Mouse (Mus musculus): ENCODE measurements around the gene Ccnq.

The Ccnq gene

GRCm38 (mm10) chr11:78750885-78751842 is at the start of gene Ccnq:
Gene Ccnq (minus strand): TSS chr11:78751729.
- DNase-seq = peak; percentile 60 to 73

GRCm38 (mm10) chr11:78801094-78801493 is 49.6 kb upstream of the Ccnq start:
- no peak for DNase-seq

DNA sequence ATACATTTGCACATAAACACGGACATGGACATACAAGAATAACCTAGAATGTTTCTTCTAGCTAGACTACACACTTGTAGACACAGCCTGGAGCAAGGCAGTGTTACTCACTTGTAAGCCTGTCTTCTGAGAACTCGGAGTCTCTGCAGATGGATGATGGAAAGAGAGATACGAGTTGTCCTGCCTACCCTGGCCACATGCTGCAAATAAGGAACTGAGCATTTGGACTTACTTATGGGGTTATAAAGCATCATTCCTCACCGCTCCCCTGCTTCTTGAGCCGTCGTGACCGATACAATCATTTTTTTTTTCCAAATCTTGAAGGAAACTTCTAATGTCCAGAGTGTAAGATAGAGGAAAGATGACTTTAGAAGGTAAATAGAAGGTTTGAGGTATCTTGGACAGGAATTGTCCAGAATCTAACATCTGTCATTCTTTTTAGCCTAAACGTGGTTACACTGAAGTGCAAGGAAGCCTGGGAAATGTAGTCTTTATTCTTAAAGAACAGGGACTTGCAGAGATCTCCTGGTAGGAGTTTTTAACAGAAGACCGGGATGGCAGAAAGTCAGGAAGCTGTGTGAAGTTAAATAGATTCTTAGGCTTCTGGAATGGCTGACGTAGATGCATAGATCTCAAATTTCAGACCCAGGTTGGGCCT is 44.7 kb upstream of the Ccnq start:
- DNase-seq = no peak

- DNase-seq = no peak
These were observed 41.6 kb upstream of the Ccnq start for GRCm38 (mm10) chr11:78793116-78793515.

DNA sequence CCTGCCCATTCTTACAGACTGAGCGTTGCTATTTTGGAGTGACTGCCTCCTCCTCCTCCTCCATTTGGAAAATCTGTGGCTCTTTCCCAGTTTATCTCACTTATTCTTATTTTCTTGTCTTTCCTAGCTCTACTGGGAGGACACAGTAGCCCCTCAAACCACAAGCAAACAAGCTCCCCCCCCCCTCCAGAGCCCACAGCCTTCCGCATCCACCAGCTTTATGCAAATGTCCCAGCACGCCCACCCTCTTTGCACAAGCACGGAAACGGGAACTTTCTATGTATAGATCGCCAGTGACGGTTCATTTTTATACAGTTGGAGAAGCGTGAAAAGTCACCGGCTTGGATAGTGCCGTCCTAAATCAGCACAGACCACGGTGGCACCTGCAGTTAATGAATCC is 40.9 kb upstream of the Ccnq start:
- DNase-seq = no peak

GRCm38 (mm10) chr11:78792055-78792454 is 40.5 kb upstream of the Ccnq start:
- no peak for DNase-seq

- DNase-seq = peak; percentile 85 to 89
These were observed 40.1 kb upstream of the Ccnq start for GRCm38 (mm10) chr11:78791582-78791981.

DNA sequence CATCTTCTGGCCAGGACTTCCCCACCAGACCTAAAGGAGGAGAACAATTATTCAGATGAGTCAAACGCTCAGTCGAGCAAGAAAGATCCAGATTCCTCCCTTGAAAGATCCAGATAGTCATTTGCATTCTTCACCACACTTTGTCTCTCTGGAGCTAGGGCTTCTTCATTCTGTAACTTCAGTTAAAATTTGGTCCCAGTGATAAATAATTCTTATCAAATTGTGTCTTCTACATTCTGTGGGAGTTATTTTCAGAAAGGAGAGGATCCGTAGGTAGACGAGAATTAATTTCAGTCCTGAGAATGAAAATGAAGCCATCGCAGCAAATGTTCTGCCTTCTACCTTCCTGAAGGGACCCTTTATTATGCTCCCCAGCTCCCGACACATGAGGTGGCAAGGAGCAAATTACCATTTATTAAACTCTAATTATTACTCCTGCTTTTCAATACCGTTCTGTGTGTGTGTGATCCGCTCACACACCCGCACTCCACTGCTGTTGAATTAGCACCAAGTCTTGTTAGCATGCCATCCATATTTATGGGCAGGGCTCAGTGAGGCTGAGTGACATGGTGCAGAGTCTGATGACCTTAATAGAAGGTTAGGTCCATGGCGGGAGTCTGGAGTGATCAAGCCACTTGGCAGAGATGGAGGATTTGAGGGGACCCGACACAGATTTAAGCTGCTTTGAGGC is 38.0 kb upstream of the Ccnq start:
- no peak for DNase-seq

DNA sequence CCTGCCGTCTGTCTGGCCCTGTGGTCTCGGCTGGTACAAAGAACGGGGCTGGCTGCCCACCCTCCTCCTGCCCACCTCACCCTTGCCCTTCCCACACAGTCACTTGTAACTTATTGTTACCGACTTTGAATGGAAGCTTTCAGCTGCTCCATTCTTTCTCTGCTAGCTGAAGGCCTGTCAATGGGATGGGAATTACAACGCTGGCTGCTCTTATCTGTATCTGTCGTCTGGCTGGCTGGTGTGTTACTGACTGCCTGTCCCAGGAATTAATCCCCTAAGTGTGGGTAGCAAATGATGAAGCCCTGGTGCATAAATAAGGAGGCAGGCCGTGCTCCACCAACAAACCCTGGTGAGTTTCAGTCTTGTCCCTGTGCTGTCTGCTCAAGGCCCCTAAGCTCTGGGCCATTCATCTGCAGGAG is 34.5 kb upstream of the Ccnq start:
- DNase-seq = no peak

- DNase-seq = no peak
These were observed 31.3 kb upstream of the Ccnq start for GRCm38 (mm10) chr11:78782791-78783347.

DNA sequence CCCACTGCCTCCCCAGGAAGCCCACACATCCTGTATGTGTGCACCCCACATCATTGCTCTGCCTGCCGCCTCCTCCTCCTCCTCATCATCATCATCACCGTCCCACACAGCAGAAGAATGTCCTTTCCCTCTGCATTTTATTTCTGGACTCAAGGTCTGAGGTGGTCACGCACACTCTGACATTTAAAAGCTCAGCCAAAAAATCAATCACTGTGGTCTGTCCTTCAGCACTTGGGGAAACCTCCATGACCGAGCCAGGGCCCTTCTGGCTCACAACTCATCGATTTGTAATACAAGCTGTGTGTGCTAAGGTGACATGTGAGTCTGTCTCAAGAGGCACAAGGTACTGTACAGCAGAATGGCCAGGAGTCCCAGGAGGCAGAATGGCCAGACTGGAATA is 30.8 kb upstream of the Ccnq start:
- no peak for DNase-seq

DNA sequence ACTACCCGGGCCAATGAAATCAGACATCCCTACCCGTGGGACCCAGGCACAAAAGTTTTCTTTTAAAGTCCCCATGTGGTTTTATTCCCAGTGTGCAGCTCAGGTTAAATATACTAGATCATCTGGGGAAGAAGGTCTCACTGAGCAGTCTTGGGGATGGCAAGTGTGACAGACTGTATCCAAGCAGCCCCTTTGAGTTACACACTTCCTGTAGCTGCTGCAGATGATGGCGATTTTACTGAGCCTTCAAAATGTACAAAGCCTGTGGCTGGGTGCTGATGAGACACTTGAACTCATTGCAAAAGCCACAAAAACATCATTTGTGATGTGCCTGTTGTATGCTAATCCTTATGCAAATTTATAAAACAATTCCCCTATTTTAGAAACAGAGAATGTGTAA is 29.0 kb upstream of the Ccnq start:
- DNase-seq = no peak

DNA sequence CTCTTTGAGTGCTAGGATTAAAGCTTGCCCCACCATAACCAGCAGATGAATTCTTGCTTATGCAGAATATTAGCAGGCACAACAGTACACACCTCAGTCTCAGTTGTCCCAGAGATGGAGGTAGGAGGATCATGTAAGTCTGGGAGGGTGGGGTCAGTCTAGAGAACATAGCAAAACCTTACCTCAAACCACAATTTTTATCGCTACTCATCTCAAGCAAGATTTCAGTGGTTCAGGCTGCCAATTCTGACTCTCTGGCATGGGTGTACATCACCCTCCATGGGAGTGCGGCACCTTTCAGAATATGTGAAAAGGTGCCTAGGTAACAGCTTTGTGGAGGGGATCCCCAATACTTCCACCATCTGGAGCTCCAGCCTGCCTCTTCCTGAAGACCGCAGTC is 28.5 kb upstream of the Ccnq start:
- DNase-seq = no peak

- DNase-seq = peak; percentile 66 to 79
These were observed 26.5 kb upstream of the Ccnq start for GRCm38 (mm10) chr11:78777851-78778680.

GRCm38 (mm10) chr11:78771751-78772283 is 20.3 kb upstream of the Ccnq start:
- DNase-seq = no peak

DNA sequence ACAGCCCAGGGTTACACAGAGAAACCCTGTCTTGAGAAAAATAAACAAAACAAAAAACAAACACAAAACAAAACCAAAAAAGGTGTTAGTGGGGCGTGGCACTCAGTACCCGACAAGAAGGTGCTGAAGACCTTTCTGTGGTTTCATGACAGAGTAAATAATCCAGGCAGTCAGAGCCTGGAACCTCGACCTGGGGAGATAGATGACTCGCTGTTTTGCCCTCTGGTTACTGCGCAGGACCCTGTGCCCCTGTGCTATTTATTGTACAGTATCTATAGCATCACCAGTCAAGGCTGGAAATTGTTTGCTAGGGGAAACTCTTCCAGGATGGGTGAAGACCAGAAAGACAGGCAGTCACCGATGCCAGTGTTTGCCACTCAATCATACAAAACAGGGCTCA is 18.9 kb upstream of the Ccnq start:
- no peak for DNase-seq

DNA sequence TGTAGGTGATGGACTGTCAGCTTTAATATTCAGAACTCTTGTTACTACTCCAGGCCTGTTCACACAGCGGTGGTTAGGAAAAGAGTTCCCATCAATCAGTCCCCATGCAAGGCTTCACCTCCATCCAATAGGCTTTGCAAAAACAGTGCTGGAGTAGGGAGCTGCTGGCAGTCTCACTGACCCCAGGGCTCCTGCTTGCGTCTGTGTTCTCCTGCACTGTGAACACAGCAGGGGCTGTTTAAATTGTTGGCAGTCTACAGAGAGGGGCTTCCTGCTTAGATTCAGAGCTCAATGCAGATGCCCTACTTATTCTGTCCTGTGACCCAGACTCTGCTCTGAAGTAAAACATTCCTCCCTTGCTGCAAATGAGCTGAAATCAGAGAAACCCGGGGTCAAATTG is 17.2 kb upstream of the Ccnq start:
- no peak for DNase-seq

GRCm38 (mm10) chr11:78766069-78766830 is 14.7 kb upstream of the Ccnq start:
- DNase-seq = no peak

DNA sequence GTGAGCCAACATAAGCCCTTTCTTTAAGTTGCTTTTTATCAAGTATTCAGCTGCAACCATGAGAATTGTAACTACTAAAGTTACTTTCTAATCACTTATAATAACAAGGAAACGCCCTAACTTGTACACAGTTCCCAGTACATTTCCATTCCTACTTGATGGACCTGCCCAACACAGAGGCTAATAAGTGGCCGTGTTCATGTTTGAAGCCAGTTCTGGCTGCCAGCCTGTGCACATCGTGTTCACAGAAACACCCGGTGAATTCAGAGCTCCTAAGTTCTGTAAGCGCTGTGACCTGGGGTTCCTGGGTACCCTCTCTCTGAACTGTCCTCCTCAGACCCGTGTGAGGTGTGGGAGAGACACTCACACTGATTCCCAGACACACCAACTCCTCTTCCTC is 13.3 kb upstream of the Ccnq start:
- DNase-seq = peak; percentile 22 to 26

GRCm38 (mm10) chr11:78764304-78764703 is 12.8 kb upstream of the Ccnq start:
- DNase-seq = no peak

GRCm38 (mm10) chr11:78762201-78762600 is 10.7 kb upstream of the Ccnq start:
- no peak for DNase-seq

All from kidney, adult 8-10 months (tissue).